Mouse (Mus musculus): ENCODE results near the gene Grid1.
A peak's percentile ranks its signal among the peaks of the same experiment; 100 is the strongest.

Grid1 gene

DNA sequence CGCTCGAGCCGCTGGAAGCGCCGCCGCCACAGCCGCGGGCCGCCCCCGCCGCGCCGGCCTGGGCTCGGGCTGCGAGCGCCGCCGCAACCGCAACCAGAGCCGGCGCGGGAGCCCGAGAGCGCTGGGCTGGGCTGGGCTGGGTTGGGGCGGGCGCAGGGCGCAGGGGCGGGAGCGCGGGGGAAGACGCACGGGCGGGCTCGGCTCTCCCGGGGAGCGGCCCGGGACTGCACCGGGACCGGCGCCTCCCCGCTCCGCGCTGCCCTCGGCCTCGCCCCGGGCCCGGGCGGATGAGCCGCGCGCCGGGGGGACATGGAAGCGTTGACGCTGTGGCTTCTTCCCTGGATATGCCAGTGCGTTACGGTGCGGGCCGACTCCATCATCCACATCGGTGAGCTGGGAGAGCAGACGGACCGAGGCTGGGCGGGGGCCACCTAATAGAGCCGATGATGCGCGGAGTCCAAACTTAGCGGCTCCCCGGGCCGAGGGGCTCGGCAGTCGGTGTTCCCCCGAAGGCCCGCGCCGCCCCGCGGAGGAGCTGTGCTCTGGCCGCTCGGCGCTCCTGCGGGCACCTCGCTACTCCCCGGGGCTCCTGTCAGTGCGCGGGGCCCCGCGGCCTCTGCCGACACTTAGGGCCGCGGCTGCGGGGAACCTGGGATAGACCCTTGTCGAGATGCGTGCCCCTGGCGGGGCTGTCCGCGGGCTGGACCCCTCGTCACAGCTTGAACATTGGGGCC lies at the start of gene Grid1:
Grid1 (plus strand) TSS at position 190 of the 734 bp plus-strand sequence.
- DNase-seq (ENCODE audit: low read depth, low spot score): no peak

DNA sequence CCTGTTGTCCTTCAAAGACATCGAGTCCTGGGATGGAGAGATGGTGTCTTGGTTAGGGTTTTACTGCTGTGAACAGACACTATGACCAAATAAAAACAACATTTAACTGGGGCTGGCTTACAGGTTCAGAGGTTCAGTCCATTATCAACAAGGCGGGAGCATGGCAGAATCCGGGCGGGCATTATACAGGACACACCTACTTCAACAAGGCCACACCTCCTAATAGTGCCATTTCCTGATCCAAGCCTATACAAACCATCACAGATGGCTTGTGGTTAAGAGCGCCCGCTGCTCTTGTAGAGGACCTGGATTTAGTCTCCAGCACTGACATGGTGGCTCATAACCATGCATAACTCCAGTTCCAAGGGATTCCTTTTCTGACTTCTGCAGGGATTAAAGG lies 49.4 kb upstream of the Grid1 start:
- no peak for DNase-seq (ENCODE audit: low read depth, low spot score)

DNA sequence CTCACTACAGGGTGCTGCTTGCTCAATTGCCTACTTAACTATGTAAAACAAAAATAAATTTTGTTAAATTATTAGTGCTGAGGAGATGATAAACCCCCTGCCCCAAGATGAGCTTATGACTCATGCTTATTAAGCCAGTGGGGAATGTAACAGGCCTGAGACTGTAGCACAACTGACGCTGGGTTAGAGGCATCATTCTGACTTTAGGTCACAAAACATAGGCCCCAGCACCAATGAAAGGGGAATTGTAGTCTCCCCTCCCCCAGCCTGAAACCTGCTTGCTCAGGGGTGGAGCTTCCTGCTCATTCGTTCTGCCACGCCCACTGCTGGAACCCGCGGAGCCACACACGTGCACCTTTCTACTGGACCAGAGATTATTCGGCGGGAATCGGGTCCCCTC lies 48.3 kb upstream of the Grid1 start:
- no peak for DNase-seq (ENCODE audit: low read depth, low spot score)

DNA sequence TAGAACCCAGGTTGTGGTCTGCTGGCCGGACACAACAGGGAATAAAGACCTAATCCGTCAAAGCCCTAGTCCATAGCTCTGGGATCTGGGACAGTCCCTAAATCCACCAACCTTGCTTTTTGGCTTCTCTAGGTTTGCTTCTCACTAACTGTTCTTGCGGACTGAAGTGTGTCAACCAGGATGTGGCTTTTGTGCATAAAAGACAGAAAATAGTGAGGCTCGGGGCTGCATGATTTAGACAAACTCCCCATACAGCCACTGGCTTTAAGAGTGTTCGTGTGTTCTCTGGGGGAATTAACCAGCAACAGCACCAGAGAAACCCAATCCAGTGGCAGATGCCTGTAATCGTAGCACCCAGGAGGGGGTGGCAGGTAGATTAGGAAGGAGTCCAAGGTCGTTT lies 47.8 kb upstream of the Grid1 start:
- DNase-seq (ENCODE audit: low read depth, low spot score): no peak

DNA sequence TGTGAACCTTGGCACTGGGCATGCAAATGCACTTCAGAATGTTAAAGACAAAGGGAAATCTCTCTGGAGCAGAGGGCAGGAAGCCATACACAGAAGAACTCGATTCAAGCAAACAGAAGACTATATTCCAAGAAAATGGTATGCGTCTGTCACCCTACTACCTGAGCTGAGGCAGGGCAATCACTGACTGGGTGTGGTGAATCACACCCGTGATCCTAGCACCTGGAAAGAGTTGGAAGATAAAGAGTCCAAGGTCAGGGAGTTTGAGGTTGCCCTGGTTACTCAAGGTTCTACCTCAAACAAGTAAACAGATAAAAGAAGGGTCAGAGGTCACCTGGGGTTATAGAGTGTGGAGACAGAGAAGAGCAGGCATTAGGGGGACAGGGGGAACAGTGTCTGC lies 46.2 kb upstream of the Grid1 start:
- DNase-seq (ENCODE audit: low read depth, low spot score): no peak

DNA sequence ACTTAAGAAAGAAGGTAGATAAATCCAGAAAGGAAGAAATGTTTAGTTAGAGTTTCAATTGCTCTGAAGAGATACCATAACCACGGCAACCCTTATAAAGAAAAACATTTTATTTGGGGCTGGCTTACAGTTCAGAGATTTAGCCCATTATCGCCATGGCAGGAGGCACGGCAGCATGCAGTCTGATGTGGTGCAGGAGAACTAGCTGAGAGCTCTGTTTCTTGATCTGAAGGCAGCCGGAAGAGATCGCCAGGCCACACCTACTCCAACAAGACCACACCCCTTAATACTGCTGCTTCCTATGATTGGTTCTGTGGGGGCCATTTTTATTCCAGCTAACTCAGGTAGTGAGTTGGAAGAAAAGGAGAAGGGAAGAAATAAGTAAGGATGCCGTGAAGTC lies 45.7 kb upstream of the Grid1 start:
- no peak for DNase-seq (ENCODE audit: low read depth, low spot score)

DNA sequence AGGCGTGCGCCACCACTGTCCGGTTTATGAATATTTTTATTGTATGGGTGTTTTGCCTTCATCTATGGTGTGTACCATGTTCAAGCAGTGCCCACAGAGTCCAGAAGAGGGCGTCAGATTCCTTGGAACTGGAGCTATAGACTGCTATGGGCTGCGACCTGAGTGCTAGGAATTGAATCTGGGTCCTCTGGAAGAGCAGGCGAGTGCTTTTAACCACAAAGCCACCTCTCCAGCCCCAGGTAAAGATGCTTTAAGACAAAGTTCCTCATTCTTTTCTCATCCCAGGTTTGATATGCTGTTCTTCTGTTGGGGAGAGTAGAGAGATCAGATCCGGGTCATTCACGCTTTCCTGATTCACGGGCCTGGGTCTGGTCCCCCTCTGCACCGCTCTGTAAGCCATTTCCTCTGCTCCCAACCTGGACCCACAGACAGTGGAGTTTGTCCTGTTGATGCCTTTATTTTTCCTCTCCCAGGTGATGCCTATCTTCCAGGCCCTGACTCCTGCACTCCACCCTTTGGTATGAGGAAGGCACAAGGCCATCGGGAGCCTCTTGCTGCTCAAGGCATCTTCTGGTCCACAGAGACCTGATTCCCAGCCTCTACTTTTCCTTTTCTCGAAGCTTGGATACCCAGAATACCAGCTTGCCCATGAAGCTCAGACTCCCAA lies 43.1 kb upstream of the Grid1 start:
- DNase-seq (ENCODE audit: low read depth, low spot score): no peak

DNA sequence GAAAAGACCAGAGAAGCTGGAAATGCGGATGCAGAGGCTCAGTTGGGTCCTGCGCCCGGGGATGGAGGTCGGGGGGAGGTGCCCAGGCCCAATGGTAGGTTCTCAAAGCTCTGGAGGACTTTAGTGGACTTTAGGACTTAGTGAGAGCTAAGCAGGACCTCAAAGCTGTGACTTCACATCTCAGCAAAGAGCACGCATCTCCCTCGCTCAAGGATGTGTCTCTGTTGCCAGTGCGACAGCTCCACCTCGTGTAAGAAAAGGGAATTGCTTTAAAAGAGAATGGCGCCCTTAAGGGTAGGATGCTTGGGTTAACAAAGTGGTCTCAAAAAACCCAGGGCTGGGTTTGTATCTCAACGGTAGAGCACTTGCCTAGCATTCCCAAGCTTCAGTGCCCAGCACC lies 42.1 kb upstream of the Grid1 start:
- no peak for DNase-seq (ENCODE audit: low read depth, low spot score)

DNA sequence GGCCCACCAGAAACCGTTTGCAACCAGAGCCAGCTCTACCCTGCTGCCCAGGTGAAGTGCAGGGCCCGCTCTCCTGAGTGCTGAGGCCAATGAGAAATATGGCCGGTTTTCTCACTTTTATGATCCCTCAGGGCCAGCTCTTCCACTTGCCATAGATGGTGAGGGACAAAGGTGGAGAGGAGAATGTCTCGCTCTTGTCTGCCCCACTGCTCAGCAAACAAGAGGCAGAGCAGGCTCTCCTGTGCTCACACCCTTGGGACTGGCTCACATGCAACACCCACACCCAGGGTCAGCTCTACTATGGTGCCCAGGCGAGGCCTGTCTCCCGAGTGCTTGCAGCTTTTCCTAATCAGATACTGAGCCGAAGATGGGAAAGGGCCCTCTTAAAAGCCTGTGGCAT lies 41.1 kb upstream of the Grid1 start:
- no peak for DNase-seq (ENCODE audit: low read depth, low spot score)

DNA sequence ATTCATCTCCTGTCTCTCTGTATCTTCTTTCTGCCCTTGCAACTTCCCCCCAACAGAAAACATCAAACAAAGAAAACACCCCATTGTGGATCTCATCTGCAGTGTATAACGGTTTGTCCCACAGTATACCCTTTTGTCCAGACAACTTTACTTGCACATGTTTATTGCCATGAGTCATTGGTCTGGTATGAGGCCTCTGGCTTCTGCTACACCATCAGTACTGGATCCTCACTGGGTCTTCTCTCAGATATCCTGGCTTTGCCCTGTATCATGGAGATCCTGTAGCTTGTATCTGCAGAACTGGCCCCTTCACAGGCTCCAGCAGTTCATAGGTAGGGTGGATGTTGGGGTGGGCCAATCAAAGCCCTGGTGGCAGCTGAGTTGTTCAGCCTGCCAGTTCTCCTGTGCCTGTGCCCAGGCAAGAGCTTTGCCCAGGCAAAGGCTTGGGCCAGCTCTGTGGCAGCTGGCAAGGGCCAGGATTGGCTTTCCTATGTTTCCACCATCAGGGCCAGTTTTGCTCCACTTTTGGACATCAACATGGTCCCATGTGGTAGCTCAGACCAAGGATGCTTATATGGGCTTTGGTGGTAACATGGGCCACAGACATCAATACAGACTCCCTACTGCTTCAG lies 26.4 kb upstream of the Grid1 start:
- no peak for DNase-seq (ENCODE audit: low read depth, low spot score)

DNA sequence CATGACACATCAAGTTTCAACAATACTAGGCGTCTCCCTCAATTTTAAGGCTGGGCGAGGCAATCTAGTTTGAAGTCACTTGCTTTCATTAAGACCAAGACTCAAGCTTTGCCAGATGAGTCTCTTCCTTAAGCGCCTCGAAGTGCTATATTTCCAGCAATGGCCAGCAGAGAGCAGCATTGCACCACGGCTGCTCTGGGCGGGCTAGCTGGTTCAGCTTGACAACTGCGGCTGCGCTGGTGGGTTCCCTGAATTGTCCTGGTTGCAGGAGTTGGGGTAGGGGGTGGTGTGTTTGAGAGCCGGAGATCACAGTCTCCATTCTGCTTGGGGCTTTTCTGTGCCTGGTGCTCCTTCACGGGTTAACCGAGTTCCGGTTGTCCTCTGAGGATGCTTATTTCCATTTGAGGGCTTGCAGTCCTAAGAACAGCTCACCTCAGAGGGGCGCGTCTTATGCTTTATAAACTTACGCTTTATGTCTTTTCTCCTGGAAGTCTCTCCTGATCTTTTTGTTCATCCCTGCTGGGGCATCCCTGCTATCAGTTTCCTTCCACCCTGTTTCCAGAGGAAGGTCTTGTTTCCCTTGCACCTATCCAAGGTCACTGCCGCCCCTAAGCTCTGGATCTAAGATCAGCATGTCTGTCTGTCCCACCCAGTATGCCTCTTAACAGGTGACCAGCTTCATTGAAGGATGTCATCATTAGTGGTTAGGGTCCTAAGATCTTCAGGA lies 9.0 kb upstream of the Grid1 start:
- DNase-seq (ENCODE audit: low read depth, low spot score): peak; percentile 13

DNA sequence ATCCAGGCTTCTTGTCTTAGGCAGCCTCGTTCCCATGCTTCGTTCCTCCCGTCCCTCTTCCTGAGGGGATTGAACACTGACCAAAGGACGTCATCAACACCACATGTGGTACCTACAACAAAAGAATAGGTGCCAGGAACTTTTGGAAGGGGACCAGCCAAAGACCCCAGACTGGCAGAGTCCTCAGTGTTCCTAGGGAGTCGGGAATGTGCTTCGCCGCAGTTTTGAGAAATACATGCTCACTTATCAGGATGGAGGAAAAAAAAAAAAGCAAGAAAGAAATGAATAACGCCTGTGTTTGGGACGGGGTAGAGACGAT lies 8.5 kb upstream of the Grid1 start:
- DNase-seq (ENCODE audit: low read depth, low spot score): no peak

DNA sequence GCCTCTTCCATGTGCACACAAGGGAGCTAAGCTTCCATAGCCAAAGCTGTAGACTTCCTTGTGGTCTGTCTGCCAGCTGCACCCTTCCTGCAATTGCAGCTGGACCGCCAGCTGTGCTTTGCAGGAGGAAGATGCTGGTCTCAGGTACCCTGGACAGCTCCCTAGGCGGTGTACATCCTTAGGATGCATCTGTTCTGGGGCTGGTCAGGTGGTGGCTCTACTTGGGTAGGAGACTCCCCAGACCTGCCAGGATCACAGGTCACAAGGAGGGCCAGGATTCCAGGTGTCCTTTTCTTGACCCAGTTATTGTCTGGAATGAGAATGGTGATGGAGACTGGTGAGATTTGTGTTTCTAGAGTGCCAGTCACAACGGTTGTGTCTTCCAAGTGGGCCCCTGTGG lies 3.6 kb upstream of the Grid1 start:
- DNase-seq (ENCODE audit: low read depth, low spot score): no peak

DNA sequence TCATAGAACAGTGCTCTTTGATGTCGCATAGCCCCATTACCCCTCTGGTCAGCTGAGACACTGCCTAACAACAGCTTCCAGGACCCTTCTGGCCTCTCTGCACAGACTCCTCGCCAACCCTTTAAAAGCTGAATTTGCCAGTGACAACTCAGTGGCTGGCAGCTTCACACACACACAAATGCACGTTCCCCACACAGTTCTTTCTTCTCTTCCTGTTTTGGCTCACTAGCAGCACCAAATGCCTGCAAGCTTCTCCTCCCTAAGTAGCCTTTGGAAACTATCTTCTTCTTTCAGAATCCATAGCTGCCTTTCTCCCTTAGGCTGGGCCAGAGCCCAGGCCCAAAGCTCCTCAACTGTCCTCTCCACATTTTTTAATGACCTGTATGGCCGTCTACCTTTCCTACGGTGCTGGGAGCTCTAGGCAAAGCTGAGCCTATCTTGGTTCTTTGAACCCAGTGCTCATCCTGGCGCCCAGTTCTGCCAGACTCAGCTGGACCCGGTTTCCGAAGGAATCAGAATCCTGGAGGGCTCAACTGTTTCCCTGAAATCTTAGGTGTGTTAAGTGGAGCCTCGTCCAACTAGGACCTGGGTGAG lies 1.4 kb upstream of the Grid1 start:
- no peak for DNase-seq (ENCODE audit: low read depth, low spot score)

DNA sequence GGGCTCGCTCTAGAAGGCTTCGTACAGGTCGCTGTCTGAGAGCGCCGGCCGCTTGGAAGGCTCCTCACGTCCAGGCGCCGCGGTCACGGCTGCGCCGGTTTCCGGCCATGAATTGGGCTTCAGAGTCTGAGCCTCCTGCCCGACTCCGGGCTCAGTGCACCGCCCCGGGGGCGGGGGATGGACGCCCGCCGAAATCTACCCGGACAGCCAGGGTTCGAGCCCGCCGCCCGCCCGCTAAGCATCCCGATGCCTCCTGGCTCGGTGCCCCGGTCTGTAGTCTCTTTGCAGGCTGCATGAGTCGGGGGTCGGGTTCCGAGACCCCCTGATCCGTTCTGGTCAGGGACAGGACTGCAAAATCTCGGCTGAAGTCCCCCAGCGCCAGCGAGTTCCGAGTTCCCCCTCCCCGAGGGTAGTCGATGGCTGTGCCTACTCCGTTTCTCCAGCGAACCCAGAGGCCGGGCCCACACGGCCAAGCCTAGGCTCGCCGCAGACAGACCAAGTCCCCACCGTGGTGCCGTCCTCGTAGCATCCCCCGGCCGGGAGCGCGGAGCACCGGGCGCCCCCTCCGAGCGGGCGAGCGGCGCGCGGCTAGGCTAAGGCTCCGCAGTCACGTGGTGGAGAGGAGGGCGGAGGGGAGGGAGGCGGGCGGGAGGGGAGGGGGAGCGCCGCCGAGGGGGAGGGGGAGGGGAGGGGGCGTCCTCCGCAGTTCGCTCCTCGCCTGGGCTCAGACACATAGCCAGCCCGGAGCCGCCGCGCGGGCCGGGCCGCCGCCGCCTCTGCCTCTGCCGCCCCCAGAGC lies 588 bp upstream of the Grid1 start:
- DNase-seq (ENCODE audit: low read depth, low spot score): no peak

DNA sequence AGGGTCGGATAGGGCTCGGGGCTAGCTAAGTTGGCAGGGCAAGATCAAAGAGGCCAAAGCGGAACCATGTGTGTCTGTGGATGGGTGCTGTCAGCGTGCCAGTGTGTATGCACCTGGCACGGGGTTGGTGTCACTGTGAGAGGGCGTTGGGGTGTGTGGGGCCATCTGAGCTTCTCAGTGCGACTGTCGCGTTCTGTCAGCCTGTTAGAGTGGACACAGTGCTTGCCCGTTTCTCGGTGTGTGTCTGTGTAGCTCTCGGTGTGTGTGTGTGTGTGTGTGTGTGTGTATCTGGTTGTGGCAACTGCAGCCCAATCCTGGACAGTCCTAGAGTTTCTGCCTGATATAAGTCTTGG lies 721 bp downstream of the Grid1 start:
- DNase-seq (ENCODE audit: low read depth, low spot score): no peak

DNA sequence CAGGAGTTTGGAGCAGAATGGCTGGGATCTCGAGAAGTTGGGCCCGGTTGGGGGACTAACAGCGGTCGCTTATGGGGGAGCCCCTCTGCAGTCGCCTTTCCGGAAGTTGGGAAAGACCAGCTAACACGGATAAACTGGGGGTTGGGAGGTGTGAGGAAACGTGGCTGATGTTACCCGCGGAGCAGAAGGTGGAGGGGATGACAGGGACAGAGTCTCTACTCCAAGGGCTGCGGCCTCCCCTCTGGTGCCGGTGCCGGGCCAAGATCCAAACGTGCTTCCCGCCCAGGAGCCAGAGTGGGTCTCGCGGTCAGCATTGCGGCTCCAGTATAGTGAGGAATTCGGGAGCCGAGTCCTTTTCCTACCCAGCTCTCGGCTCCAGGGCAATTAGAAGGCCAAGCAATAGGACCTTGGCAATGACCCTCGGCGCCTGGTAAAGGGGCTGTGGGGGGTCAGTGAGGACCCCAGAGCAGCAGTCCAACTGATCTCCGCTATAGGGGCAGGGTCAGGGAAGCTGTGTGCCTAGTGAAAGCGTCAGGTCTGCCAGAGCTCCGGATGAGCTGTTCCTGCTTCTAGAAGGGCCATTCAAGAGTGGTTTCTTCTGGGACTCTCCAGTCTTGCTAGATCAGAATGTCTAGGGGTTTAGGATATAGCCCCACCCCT lies 1.4 kb downstream of the Grid1 start:
- DNase-seq (ENCODE audit: low read depth, low spot score): no peak

DNA sequence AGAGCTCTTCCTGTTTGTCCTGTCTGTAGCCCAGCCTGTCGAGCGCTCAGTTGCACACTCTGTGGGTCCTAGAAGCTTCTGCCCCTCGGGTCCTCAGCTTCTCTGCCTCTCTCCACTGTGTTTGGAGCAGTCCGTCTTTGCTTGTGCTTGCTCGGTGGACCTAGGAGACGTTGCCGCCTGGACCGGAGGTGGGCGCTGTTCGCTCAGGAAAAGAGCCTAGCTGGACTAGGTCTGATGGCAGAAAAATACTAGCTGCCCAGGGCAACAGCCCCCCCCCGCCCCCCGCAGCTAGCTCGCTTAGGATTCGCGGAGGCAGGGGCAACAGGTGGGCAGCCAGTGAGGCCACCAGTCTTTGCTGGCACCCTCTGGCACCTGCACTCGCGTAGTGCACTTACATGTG lies 3.2 kb downstream of the Grid1 start:
- DNase-seq (ENCODE audit: low read depth, low spot score): no peak

DNA sequence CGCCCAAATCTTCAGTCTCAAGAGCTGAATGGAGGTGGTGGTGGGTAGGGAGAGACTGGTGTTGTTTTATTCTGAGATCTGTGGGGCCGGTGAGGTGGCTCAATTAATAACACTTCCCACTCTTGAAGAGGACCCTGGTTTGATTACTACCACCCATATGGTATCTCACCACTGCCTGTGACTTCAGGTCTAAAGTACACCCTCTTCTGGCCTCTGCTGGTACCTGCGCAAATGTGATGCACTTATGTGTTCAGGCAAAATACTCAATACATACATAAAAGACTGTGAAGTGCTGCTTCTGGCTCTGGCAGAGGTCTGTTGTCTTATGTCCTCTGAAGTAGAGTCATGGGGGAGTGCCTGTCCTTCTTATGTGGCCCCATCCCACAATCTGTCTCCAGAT lies 4.3 kb downstream of the Grid1 start:
- DNase-seq (ENCODE audit: low read depth, low spot score): no peak

DNA sequence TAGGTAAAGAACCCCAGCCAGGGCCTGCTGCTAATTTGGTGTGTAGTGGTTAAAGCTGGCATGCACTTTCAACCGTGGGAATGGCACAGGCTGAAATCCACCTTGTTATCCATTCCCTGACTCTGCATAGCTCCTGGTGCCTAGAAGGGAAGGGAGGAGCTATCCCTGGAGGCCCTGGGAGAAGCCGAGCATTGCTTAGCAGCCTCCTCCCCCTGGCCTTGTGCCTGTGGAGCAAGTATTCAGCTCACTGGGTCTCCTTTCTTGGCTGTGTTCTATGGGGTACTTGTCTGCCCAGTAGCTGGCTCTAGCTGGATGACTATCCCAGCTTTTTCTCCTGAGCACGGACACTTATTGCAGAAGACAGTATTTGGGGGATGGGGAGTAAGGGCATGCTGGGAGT lies 6.0 kb downstream of the Grid1 start:
- DNase-seq (ENCODE audit: low read depth, low spot score): no peak

DNA sequence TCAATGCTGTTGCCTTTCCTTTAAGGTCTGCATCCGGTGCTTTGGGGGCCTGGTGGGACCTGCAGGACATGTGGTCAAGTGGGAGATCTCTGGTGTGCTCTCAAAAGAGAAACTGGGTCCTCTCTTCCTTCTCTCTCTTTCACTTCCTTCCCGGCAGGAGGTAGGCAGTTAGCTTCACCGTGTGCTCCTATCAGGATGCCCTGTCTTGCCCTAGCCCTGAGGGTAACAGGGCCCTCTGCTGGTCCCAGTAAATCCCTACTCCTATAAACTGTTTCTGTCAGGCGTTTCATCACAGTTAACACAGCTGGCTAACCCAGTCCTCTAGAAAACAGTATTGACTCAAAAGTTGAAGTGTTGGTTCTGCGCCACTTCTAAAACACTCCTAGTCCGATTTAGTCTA lies 9.9 kb downstream of the Grid1 start:
- no peak for DNase-seq (ENCODE audit: low read depth, low spot score)

All from skeletal muscle tissue, adult 2 months (tissue).